Mouse (Mus musculus) erythroblast, embryonic 14.5 days (primary cell): ENCODE measurements around the gene Tnfsf10. TPM values are rescaled to one million over a fixed set of nuclear protein-coding genes. Genes with fewer than 3 reads are reported as not detected.

ENCODE experiments used
- H3K27me3 ChIP-seq: 2 replicates; pipeline ENCODE4 v1.6.1; 2012; ENCODE audit warnings: inconsistent platforms; ENCODE audit not compliant: control insufficient read depth
- H3K36me3 ChIP-seq: 2 replicates; pipeline ENCODE4 v1.6.1; 2012; ENCODE audit warnings: mild to moderate bottlenecking, inconsistent platforms; ENCODE audit not compliant: control insufficient read depth
- H3K4me1 ChIP-seq: 2 replicates; pipeline ENCODE4 v1.6.1; 2012; ENCODE audit warnings: inconsistent platforms; ENCODE audit not compliant: control insufficient read depth
- H3K4me3 ChIP-seq: replicated peaks from 2 replicates; pipeline ENCODE3; 2012; ENCODE audit warnings: moderate library complexity, mild to moderate bottlenecking, inconsistent platforms
- H3K9me3 ChIP-seq: 2 replicates; pipeline ENCODE4 v1.6.1; 2012; ENCODE audit warnings: low read length, inconsistent platforms, mixed read lengths; ENCODE audit not compliant: control insufficient read depth
- GATA1 ChIP-seq: IDR thresholded peaks from 2 replicates; pipeline ENCODE4 v1.6.1; 2012; ENCODE audit warnings: low read length, inconsistent platforms, mixed read lengths
- TAL1 ChIP-seq: IDR thresholded peaks from 3 replicates; pipeline ENCODE4 v1.6.1; 2012; ENCODE audit warnings: low read length, inconsistent platforms, mixed read lengths
- polyA plus RNA-seq: library from polyadenylated mRNA; stranded (reverse); fragments of >175 nt; gene quantifications from 2 replicates; pipeline ENCODE4 v1.2.3, GENCODE M21; 2012

Tnfsf10 gene
- polyA plus RNA-seq, 1 experiment, result not detected

GRCm38 (mm10) chr3:27322591-27322990 is 5.8 kb downstream of the Tnfsf10 start:
- Histone ChIP-seq H3K27me3 (no peaks in the 10 kb centered on the region), H3K36me3 (no peaks in the 10 kb centered on the region), H3K9me3 (no peaks in the 10 kb centered on the region), H3K4me1 (no peaks in the 10 kb centered on the region), H3K4me3 (no peak overlapping the region)
- TF ChIP-seq TAL1 (no peak), GATA1 (no peak)

GRCm38 (mm10) chr3:27323551-27323950 is 6.7 kb downstream of the Tnfsf10 start:
- H3K9me3 ChIP-seq, result no peaks in the 10 kb centered on the region

GRCm38 (mm10) chr3:27326633-27327191 is 9.9 kb downstream of the Tnfsf10 start:
- Histone ChIP-seq H3K4me3 (no peak overlapping the region), H3K4me1 (no peaks in the 10 kb centered on the region), H3K9me3 (no peaks in the 10 kb centered on the region), H3K36me3 (no peaks in the 10 kb centered on the region), H3K27me3 (no peaks in the 10 kb centered on the region)
- TF ChIP-seq GATA1, result no peak

More at GRCm38 (mm10) chr3:27323551-27323950, 6.7 kb downstream of the Tnfsf10 start:
- no peaks in the 10 kb centered on the region for H3K36me3 ChIP-seq
- TF ChIP-seq TAL1 (no peak), GATA1 (no peak)
- H3K27me3 ChIP-seq, result no peaks in the 10 kb centered on the region
- no peak overlapping the region for H3K4me3 ChIP-seq
- no peaks in the 10 kb centered on the region for H3K4me1 ChIP-seq

GRCm38 (mm10) chr3:27330706-27331105 is 13.9 kb downstream of the Tnfsf10 start:
- no peak for TF ChIP-seq TAL1
- TF ChIP-seq GATA1, result no peak
- H3K27me3 ChIP-seq, result no peaks in the 10 kb centered on the region
- no peaks in the 10 kb centered on the region for H3K4me1 ChIP-seq
- H3K36me3 ChIP-seq, result no peaks in the 10 kb centered on the region
- H3K9me3 ChIP-seq, result no peaks in the 10 kb centered on the region
- H3K4me3 ChIP-seq, result no peak overlapping the region

- H3K9me3 ChIP-seq, result no peaks in the 10 kb centered on the region
- H3K4me3 ChIP-seq, result no peak overlapping the region
- H3K4me1 ChIP-seq, result no peaks in the 10 kb centered on the region
- no peaks in the 10 kb centered on the region for H3K27me3 ChIP-seq
- no peaks in the 10 kb centered on the region for H3K36me3 ChIP-seq
- no peak for TF ChIP-seq GATA1
- TF ChIP-seq TAL1, result no peak
Measured at GRCm38 (mm10) chr3:27338437-27338836, 21.6 kb downstream of the Tnfsf10 start.

GRCm38 (mm10) chr3:27338887-27339286 is 22.1 kb downstream of the Tnfsf10 start:
- Histone ChIP-seq H3K4me1 (no peaks in the 10 kb centered on the region), H3K4me3 (no peak overlapping the region), H3K36me3 (no peaks in the 10 kb centered on the region), H3K9me3 (no peaks in the 10 kb centered on the region), H3K27me3 (no peaks in the 10 kb centered on the region)
- TF ChIP-seq TAL1 (no peak), GATA1 (no peak)

- no peak overlapping the region for H3K4me3 ChIP-seq
- no peaks in the 10 kb centered on the region for H3K27me3 ChIP-seq
- H3K4me1 ChIP-seq, result no peaks in the 10 kb centered on the region
- H3K36me3 ChIP-seq, result no peaks in the 10 kb centered on the region
- no peak for TF ChIP-seq TAL1
- no peak for TF ChIP-seq GATA1
- H3K9me3 ChIP-seq, result no peaks in the 10 kb centered on the region
Measured at GRCm38 (mm10) chr3:27340757-27341156, 23.9 kb downstream of the Tnfsf10 start.

- no peak overlapping the region for H3K4me3 ChIP-seq
- no peaks in the 10 kb centered on the region for H3K36me3 ChIP-seq
- no peaks in the 10 kb centered on the region for H3K27me3 ChIP-seq
- TF ChIP-seq GATA1 (no peak), TAL1 (no peak)
- no peaks in the 10 kb centered on the region for H3K9me3 ChIP-seq
- H3K4me1 ChIP-seq, result no peaks in the 10 kb centered on the region
Measured at GRCm38 (mm10) chr3:27342462-27342861, 25.6 kb downstream of the Tnfsf10 start.

GRCm38 (mm10) chr3:27345526-27345925 is 28.7 kb downstream of the Tnfsf10 start:
- Histone ChIP-seq H3K4me1 (no peaks in the 10 kb centered on the region), H3K36me3 (no peaks in the 10 kb centered on the region), H3K9me3 (no peaks in the 10 kb centered on the region), H3K4me3 (no peak overlapping the region), H3K27me3 (no peaks in the 10 kb centered on the region)
- TF ChIP-seq GATA1 (no peak), TAL1 (no peak)

GRCm38 (mm10) chr3:27348462-27348861 is 31.6 kb downstream of the Tnfsf10 start:
- no peak overlapping the region for H3K4me3 ChIP-seq

More at GRCm38 (mm10) chr3:27348462-27348861, 31.6 kb downstream of the Tnfsf10 start:
- no peaks in the 10 kb centered on the region for H3K4me1 ChIP-seq
- no peaks in the 10 kb centered on the region for H3K36me3 ChIP-seq
- H3K9me3 ChIP-seq, result no peaks in the 10 kb centered on the region
- TF ChIP-seq TAL1 (no peak), GATA1 (no peak)
- no peaks in the 10 kb centered on the region for H3K27me3 ChIP-seq
